Mouse (Mus musculus) layer of hippocampus, adult 11-12 months (tissue): ENCODE data around the gene Gm9821.

Source experiments
- DNase-seq: peaks from one replicate; pipeline ENCODE4 v3.0.0; 2022; ENCODE audit warnings: low spot score

The Gm9821 gene

DNA sequence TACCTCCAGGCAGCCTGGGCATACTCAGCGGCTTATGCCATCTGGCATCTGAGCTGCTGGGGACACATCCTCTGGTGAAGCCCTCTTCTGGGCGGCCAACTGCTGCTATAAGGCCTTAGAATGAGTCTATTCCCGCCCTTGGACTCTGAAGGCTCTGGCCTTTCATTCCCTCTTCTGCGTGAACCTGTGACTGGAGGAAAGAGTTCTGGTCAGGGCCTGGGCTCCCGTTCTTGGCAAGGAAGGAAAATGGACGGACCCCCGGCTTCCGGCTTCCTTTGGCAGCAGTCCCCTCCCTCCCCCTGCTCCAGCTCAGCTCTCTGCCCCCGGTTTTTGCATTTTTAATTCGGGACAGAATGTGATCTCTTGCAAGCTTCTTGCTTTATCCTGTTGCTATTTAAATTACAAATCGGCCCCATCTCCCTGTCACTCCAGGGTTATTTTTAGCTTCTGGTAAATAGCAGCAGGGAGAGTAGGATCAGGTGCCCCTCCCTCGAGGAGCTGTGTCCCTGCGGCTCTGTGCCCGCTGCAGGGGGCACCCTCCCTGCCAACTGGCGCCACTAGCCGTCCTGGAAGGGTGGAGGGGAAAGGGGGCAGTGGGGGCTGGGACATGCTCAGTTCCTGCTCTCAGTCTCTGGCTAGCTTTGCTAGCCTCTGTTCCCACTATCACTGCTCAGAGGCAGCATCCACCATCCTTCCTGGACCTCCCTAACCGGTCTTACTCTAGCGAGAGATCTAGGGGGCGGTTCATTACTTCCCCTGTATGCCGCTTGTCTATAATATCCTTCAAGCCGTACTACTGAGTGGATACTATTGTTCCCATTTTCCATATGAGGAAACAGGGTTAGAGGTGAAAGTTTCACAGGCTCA is 26.0 kb downstream of the Gm9821 start:
- peak; percentile 60 for DNase-seq

DNA sequence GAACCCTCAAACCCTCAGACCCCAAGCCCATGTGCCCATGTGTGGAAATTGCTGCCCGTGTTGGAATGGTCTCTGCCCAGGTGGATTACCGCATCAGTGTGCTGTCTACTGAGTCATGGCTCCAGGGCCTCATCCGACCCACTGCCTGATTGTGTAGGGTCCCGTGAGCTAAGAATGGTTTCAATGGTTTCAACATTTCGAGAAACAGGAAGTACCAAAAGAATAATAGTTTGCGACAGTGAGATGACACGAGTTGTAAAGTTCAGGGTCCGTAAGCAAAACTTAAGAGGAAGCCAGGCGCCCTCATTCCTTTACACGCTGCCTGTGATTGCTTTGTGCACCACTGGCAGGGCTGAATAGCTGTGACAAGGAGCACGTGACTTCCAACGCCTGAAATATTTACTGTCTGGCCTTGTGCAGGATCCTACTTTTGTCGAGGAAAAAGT is 26.6 kb downstream of the Gm9821 start:
- no peak for DNase-seq

DNA sequence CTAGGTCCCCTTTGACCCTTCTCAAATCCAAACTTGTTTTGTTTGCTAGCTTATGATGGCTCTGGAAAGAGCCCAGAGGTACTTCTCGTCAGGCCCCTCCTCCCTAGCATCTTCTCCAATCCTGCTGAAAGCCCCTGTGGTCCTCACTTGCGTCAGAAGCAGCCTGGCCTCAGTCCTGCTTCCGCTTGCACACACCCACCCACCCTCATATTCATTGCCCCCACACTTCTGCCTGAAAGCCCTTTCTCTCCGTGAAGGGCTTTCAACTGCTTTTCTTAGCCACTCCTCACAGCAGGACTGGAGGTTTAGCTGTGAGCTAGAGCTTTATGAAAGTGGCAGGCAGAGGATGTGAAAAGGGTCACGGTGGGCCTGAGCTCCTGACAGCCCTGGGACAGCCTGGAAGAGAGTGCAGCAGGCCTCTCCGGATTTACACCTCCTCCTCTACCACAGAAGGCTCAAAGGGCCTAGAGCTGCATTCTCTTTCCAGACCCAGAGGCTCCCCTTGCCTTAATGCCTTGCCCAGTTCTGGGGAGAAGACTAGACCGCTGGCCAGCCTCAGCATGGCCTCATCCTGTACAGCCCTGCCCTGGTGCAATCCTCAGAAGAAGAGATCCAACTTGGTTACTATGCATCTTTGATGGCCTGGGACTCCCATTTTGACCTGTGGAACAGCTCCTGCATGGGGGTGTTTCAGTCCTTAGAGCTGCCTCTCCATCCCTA is 28.1 kb downstream of the Gm9821 start:
- DNase-seq, result no peak

DNA sequence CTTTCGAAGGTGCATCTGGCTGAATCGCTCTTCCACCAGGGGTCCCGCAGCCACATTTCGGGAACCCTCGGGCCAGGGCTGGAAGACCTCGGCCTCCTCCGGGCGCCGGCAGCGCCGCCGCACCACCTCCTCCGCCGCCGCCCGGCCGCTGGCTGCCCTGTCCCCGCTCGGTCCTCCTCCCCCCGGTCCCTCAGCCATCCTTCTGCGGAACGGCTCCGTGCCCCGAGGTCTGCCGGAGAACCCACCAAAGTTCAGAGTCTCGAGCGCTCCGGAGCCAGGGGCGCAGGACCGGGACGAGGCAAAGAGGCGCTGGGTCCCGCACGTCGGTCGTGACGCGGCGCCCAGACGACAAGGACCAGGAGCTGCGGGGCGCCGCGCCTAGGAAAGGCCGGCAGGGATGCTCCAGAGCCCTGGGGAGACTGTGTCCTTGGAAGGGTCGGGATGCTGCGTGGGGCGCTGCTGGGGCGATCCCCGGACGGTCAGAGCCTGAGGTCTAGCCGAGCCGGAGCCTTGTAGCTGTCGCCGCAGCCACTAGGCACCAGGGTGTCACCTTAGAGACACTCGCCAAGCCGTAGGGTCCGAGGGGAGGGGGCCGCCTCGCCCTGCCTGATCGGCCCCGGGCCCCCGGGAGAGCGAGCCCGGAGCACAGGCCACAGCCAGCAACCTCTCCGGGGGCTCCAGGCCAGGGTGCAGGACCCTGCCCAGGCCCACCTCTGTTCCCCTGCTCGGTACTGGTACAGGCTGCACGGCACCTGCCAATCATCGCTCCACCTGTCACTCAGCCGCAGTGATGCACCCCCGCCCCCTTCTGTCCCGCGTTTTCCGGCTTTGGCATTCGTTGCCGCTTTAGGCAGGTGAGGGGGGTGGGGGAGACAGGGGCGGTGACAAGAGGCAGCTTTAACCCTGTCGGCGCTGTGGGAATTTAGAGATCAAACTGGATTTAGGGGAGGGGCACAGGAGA is 30.4 kb downstream of the Gm9821 start, which contains the start of gene Dgkz:
Gene Dgkz, minus strand, starts transcription at position 284 of the 961 bp plus-strand sequence.
- no peak for DNase-seq

DNA sequence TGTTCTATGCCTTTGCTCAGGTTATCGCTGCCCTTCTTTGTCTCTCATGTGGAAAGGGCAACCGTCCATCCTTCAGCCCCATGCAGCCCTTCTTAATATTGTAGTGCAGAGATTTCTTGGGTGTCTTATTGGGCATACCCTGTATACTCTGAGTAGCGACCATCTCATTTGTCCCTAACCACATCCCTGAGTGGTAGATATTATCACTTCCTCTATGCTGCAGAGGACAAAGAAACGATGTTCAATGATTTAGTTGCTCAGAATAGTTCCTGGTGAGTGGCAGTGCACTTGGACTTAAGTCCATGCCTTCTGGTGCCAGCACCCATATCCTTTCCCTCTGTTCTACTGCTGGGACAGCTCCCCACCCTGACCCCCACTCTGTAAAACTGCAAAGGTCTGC is 32.5 kb downstream of the Gm9821 start:
- no peak for DNase-seq

DNA sequence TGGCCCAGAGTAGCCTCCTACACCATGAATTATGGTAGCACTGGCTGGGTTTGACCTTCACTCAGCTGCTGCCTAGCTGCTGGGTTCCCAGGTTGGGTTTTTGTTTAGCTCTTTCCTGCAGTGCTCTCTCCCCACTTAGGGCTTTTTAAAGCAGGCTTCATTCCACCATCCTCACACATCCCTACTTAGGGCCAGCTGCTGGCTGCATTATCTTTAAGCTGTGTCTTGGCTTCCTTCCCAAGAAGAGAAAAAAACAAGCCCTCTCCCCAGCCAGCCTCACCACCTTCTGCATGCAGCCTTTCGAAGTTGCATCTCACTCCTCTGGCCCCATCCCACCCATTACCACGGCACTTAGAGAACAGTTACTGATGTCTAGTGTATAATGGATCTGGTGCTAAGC is 33.0 kb downstream of the Gm9821 start:
- no peak for DNase-seq

DNA sequence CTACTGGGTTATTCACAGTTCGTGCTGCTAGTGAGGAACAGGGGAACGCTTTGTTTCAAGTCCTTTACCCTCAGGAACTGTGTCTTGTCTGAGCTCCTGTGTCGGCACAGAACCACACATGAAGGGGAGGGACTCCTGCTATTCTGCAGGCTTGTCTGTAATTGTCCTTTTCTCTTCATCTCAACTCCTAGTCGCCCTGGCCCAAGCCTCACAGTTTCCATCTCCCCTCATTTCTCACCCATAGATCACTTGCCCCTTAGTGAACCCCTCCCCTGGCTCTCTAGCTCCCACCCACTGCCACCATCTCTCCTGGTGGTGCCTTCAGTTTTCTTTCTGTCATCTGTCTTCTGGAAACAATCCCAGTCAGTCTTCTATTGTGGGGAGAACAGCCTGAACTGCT is 34.7 kb downstream of the Gm9821 start:
- DNase-seq, result no peak

DNA sequence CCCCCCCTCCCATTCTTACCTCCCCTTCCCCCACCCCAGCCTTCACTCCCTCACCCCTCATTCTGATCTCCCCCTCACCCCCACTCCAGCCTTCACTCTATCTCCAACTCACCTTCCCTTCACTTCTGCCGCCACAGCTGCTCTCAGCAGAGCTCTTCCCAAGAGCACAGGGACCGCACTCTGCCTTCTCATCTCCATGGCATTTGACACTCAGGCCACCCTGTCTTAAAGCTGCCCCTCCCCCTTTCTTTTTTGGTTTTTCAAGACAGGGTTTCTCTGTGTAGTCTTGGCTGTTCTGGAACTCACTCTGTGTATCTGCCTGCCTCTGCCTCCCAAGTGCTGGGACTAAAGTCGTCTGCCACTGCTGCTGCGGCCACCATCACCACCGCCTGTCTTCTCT is 35.3 kb downstream of the Gm9821 start:
- no peak for DNase-seq

DNA sequence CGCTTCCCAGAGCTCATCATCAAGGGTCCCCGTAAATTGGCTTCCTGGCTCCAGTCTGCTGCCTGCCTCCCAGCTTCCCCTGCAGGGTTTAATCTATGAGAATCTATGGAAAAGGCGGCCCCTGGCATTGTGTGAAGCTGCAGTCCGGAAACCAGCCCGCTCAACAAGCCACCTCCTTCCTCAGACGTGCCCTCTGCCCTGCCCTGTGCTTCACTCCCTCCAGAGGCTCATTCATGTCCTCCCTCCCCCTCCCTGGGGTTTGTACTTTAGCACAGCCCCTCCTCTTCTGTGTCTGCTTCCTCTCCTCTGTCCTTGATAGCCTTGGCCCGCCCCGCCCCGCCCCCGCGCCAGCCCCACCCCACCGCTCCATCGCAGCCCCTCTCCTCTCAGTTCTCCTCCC is 38.9 kb downstream of the Gm9821 start:
- DNase-seq, result no peak

DNA sequence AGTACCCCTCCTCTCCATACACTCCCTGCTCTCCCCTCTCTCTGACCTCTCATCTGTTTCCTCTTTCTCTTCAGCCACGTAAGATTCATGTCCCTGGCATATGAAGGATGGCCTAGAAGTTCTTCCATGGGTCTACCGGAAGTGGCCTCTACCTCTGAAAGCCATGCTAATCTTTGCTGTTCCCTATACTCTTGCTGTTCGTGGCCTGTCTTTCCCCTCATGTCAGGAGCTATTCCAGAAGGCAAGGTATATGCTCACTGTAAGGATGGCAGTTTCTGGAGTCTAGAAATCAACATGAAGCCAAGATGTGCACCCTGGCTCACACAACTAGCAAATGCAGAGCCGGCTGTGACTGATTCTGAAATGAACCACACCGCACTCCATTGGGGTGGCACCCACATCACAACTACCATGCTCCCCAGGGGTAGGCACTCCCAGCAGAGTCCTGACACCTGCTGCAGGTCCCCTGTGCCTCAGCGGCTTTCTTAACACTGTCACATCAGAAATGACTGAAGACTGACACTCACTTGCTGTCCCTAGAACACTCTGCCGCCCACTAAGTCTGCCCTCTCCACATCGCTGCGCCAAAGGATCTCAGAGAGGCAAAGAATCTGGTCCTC is 39.5 kb downstream of the Gm9821 start:
- no peak for DNase-seq

DNA sequence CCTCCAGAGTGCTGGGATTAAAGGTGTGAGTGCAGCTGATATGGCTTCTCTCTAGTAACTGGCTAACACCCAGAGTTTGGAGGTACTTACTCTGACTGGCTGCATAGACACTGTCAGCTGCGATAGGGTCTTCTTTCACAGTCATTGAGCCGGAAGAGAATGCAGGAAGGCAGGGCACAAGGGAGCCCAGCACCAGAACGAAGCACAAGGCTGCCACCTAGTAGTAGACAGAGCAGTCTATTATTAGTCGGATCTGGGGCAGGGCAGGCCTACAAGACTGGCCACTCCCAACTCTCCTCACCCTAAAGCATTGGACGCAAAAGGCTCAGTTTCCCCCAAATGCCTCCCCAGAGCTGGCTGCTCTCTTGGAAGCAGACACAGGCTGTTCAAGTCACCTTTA is 40.6 kb downstream of the Gm9821 start:
- DNase-seq, result no peak

DNA sequence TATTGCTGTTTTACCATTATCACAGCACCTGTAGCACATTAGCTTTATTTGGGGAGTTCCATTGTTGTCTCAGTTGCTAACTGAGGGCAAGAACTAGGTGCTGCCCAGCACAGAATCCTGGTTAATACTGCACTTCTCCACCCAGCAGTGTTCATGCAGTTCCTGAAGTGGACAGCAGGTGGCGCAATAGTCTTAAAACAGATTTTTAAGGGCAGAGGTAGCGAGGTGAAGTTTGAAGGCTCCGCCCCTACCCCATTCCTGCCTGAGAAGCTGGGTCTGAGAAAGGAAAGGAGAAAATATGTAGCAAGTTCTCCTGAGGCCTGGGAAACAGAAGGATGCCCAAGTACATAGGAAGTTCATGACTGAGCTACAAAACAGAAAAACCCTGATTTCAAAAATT is 42.0 kb downstream of the Gm9821 start:
- DNase-seq, result peak; percentile 89

DNA sequence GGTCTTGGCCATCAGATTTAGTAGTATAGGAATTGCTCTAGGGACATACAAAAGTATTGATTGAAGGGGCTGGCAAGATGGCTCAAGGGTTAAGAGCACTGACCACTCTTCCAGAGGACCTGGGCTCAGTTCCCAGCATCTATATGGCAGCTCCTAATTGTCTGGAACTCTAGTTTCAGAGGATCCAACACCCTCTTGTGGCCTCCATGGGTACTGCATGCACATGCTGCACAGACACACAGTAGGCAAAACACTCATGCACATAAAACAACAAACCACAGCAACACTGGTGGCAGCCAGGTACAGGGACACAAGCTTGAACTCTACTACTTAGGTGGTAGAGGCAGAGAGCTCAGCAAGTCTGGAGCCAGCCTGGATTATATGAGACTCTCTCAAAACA is 44.2 kb downstream of the Gm9821 start:
- DNase-seq, result no peak

DNA sequence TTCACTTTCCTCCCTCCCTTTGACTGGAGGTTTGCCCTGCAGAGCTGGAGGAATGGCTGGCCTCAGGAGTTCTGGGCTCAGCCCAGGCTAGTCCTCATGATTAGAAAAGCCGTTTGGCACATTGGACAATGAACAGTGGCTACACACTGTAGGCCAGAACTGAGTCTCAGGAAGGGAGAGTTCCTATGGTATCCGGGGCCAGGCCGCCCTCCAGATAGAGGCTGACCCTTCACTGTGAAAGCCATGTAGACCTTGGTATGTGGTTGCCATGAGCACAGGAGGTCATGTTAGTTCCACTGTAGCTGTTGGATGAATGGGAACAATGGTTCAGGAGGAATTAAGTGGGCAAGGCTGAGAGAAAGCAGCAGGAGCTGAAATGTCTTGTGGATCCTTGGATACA is 47.9 kb downstream of the Gm9821 start:
- no peak for DNase-seq

DNA sequence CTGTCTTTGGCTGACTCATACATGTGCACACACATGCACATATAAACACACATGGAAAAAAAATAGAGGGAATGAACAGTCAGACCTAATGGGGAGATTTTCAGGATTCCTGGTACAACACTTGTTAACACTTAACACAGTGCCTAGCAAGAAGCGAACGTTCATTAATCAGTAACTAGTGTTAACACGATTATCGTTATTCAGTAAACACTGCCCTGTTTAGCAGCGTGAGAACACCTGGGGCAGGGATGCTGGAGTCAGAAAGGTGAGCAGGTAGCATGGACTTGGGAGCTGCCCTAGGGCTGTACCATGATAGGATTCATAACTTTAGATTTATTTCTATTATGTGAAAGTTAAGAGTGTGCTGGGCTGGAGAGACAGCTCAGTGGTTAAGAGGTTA is 50.5 kb downstream of the Gm9821 start:
- no peak for DNase-seq
